Mouse (Mus musculus) forebrain, embryonic 14.5 days (tissue): Measurements from ENCODE around the gene Tbc1d7. TPM values are rescaled to one million over a fixed set of nuclear protein-coding genes. Genes with fewer than 3 reads are reported as not detected.

Source experiments
- ATAC-seq: fragments of 200-750 bp; cut with Nextera tagmentation; 2 replicates; pipeline ENCODE4 v1.8.0; 2017; ENCODE audit warnings: mild to moderate bottlenecking, moderate library complexity
- DNase-seq: peaks from one replicate; pipeline ENCODE4 v3.0.0-alpha.2; 2015; ENCODE audit warnings: low spot score
- H3K27ac ChIP-seq: fragments of 300-500 bp; sonication (generic); 2 replicates; pipeline ENCODE4 v1.5.1; 2014; ENCODE audit warnings: low read depth, mild to moderate bottlenecking, control low read depth, low read length, moderate library complexity
- H3K27me3 ChIP-seq: fragments of 300-500 bp; sonication (generic); replicated peaks from 2 replicates; pipeline ENCODE4 v1.6.1; 2014; ENCODE audit warnings: low read length, control low read depth, mixed read lengths; ENCODE audit not compliant: control insufficient read depth, insufficient read depth
- H3K36me3 ChIP-seq: fragments of 300-500 bp; sonication (generic); 2 replicates; pipeline ENCODE4 v1.6.1; 2014; ENCODE audit warnings: low read length, control low read depth; ENCODE audit not compliant: control insufficient read depth, insufficient read depth
- H3K4me1 ChIP-seq: fragments of 300-500 bp; sonication (generic); 2 replicates; pipeline ENCODE4 v1.6.1; 2014; ENCODE audit warnings: antibody characterized with exemption, low read length, control low read depth; ENCODE audit not compliant: control insufficient read depth, insufficient read depth
- H3K4me2 ChIP-seq: fragments of 300-500 bp; sonication (generic); 2 replicates; pipeline ENCODE4 v1.6.1; 2014; ENCODE audit warnings: mild to moderate bottlenecking, control low read depth, low read length
- H3K4me3 ChIP-seq: fragments of 300-500 bp; sonication (generic); 2 replicates; pipeline ENCODE4 v1.5.1; 2014; ENCODE audit warnings: low read depth, low read length, control low read depth
- H3K9ac ChIP-seq: fragments of 300-500 bp; sonication (generic); 2 replicates; pipeline ENCODE4 v1.6.1; 2014; ENCODE audit warnings: mild to moderate bottlenecking, low read length, control low read depth, moderate library complexity
- H3K9me3 ChIP-seq: fragments of 300-500 bp; sonication (generic); replicated peaks from 2 replicates; pipeline ENCODE4 v1.6.1; 2016; ENCODE audit warnings: low read length, control low read depth, mixed read lengths; ENCODE audit not compliant: control insufficient read depth
- WGBS: fragments of 180-500 bp; shearing (Covaris S2); extraction: QIAGEN DNeasy Blood & Tissue Kit; methylation state at CpG from one replicate; pipeline ENCODE4 v1.1.7; 2014; 5-methylcytosine and 5-hydroxymethylcytosine counted together
- polyA plus RNA-seq: library from polyadenylated mRNA; unstranded; fragments of >200 nt; fragmentation: Nextera tagmentation; extraction: Ambion mirVana; gene quantifications from 2 replicates; pipeline ENCODE4 v1.2.1, GENCODE M21; 2014

Gene Tbc1d7
- polyA plus RNA-seq, 1 experiment from 2014 or later = 101 TPM

- no peak for DNase-seq
- WGBS = 95% methylated on average over 4 of the region's 4 CpGs
- no peaks in the 10 kb centered on the region for H3K27me3 ChIP-seq
- H3K36me3 ChIP-seq = no peaks in the 10 kb centered on the region
- H3K4me2 ChIP-seq = no peak overlapping the region
- 0 out of 2 replicates have a peak, but pooled peaks cover 3% of the 10 kb centered on the region for H3K4me1 ChIP-seq
- H3K9me3 ChIP-seq = no peaks in the 10 kb centered on the region
- no peak for ATAC-seq
- H3K9ac ChIP-seq = no peak overlapping the region
- no peak overlapping the region for H3K4me3 ChIP-seq
- H3K27ac ChIP-seq = no peak overlapping the region
These were observed 16.4 kb upstream of the Tbc1d7 start for GRCm38 (mm10) chr13:43187736-43188135.

GRCm38 (mm10) chr13:43183248-43184055 is 12.2 kb upstream of the Tbc1d7 start:
- Histone ChIP-seq H3K9me3 (no peaks in the 10 kb centered on the region), H3K27ac (no peak overlapping the region)
- WGBS = 43% methylated on average over 8 of the region's 8 CpGs

GRCm38 (mm10) chr13:43182465-43183201 is 11.3 kb upstream of the Tbc1d7 start:
- DNase-seq = peak; percentile 95
- Histone ChIP-seq H3K27me3 (no peaks in the 10 kb centered on the region), H3K9ac (peak overlapping the region; percentile 43)

More at GRCm38 (mm10) chr13:43183248-43184055, 12.2 kb upstream of the Tbc1d7 start:
- peak overlapping the region; percentile 43 for H3K9ac ChIP-seq
- DNase-seq = peak; percentile 35
- peak overlapping the region; percentile 24 for H3K4me3 ChIP-seq
- H3K27me3 ChIP-seq = no peaks in the 10 kb centered on the region
- 0 out of 2 replicates have a peak, but pooled peaks cover 3% of the 10 kb centered on the region for H3K4me1 ChIP-seq
- H3K4me2 ChIP-seq = peak overlapping the region; percentile 49
- ATAC-seq = peak; percentile 74
- no peaks in the 10 kb centered on the region for H3K36me3 ChIP-seq

GRCm38 (mm10) chr13:43181104-43181503 is 9.8 kb upstream of the Tbc1d7 start:
- no peak overlapping the region for H3K9ac ChIP-seq

More at GRCm38 (mm10) chr13:43182465-43183201, 11.3 kb upstream of the Tbc1d7 start:
- Histone ChIP-seq H3K4me2 (peak overlapping the region; percentile 49), H3K36me3 (no peaks in the 10 kb centered on the region), H3K4me3 (peak overlapping the region; percentile 24), H3K4me1 (0 out of 2 replicates have a peak, but pooled peaks cover 3% of the 10 kb centered on the region), H3K27ac (no peak overlapping the region), H3K9me3 (no peaks in the 10 kb centered on the region)
- WGBS = 9% methylated on average over 14 of the region's 14 CpGs
- ATAC-seq = peak; percentile 82

GRCm38 (mm10) chr13:43177317-43177716 is 6.0 kb upstream of the Tbc1d7 start:
- H3K4me2 ChIP-seq = no peak overlapping the region
- H3K9ac ChIP-seq = no peak overlapping the region
- no peak overlapping the region for H3K27ac ChIP-seq
- no peak overlapping the region for H3K4me3 ChIP-seq
- DNase-seq (no peak), ATAC-seq (no peak)
- H3K4me1 ChIP-seq = no peaks in the 10 kb centered on the region
- WGBS = 91% methylated on average over 7 of the region's 7 CpGs
- no peaks in the 10 kb centered on the region for H3K9me3 ChIP-seq
- no peaks in the 10 kb centered on the region for H3K27me3 ChIP-seq
- H3K36me3 ChIP-seq = no peaks in the 10 kb centered on the region

More at GRCm38 (mm10) chr13:43181104-43181503, 9.8 kb upstream of the Tbc1d7 start:
- DNase-seq = no peak
- Histone ChIP-seq H3K4me2 (no peak overlapping the region), H3K9me3 (no peaks in the 10 kb centered on the region), H3K4me3 (no peak overlapping the region), H3K27ac (no peak overlapping the region), H3K27me3 (no peaks in the 10 kb centered on the region), H3K36me3 (no peaks in the 10 kb centered on the region), H3K4me1 (0 out of 2 replicates have a peak, but pooled peaks cover 3% of the 10 kb centered on the region)
- WGBS = 61% methylated on average over 7 of the region's 7 CpGs
- ATAC-seq = no peak

- no peaks in the 10 kb centered on the region for H3K27me3 ChIP-seq
- no peak overlapping the region for H3K4me3 ChIP-seq
- WGBS = 99% methylated on average over 3 of the region's 3 CpGs
- H3K4me1 ChIP-seq = no peaks in the 10 kb centered on the region
- no peak overlapping the region for H3K4me2 ChIP-seq
- no peaks in the 10 kb centered on the region for H3K9me3 ChIP-seq
- H3K9ac ChIP-seq = no peak overlapping the region
- no peaks in the 10 kb centered on the region for H3K36me3 ChIP-seq
- no peak overlapping the region for H3K27ac ChIP-seq
- ATAC-seq (no peak), DNase-seq (no peak)
These were observed 5.4 kb upstream of the Tbc1d7 start for GRCm38 (mm10) chr13:43176676-43177075.

- WGBS = 18% methylated on average over 9 of the region's 9 CpGs
- DNase-seq = peak; percentile 80
- H3K9ac ChIP-seq = no peak overlapping the region
- no peak overlapping the region for H3K27ac ChIP-seq
- no peaks in the 10 kb centered on the region for H3K27me3 ChIP-seq
- H3K4me3 ChIP-seq = no peak overlapping the region
- no peaks in the 10 kb centered on the region for H3K4me1 ChIP-seq
- H3K9me3 ChIP-seq = no peaks in the 10 kb centered on the region
- H3K4me2 ChIP-seq = no peak overlapping the region
- peaks cover 3% of the 10 kb centered on the region; the same call in 1 of the 2 replicates for H3K36me3 ChIP-seq
- ATAC-seq = peak; percentile 12; the same call in 1 of the 2 replicates
These were observed 2.0 kb upstream of the Tbc1d7 start for GRCm38 (mm10) chr13:43173262-43173661.

- Histone ChIP-seq H3K9ac (peak overlapping the region; percentile 85; the same call in 1 of the 2 replicates), H3K27me3 (no peaks in the 10 kb centered on the region), H3K4me3 (peak overlapping the region; percentile 66), H3K9me3 (no peaks in the 10 kb centered on the region), H3K36me3 (peaks cover 3% of the 10 kb centered on the region; the same call in 1 of the 2 replicates), H3K4me2 (peak overlapping the region; percentile 72), H3K27ac (no peak overlapping the region), H3K4me1 (no peaks in the 10 kb centered on the region)
- WGBS = 40% methylated on average over 14 of the region's 14 CpGs
- no peak for DNase-seq
- no peak for ATAC-seq
These were observed 874 bp upstream of the Tbc1d7 start for GRCm38 (mm10) chr13:43172036-43172713.
